Mouse (Mus musculus) hindbrain, embryonic 13.5 days (tissue): ENCODE data around the gene Rasgef1b. TPM values are rescaled to one million over a fixed set of nuclear protein-coding genes. Genes with fewer than 3 reads are reported as not detected.
A peak's percentile ranks its signal among the peaks of the same experiment; 100 is the strongest.

Source experiments
- ATAC-seq: fragments of 200-750 bp; cut with Nextera tagmentation; 2 replicates; pipeline ENCODE4 v1.8.0; 2017; ENCODE audit warnings: moderate TSS enrichment; ENCODE audit not compliant: low FRiP score
- H3K27ac ChIP-seq: fragments of 300-500 bp; sonication (generic); 2 replicates; pipeline ENCODE4 v1.5.1; 2015; ENCODE audit warnings: inconsistent platforms, mild to moderate bottlenecking, moderate library complexity
- H3K27me3 ChIP-seq: fragments of 300-500 bp; sonication (generic); 2 replicates; pipeline ENCODE4 v1.6.1; 2015; ENCODE audit warnings: mild to moderate bottlenecking, inconsistent platforms
- H3K36me3 ChIP-seq: fragments of 300-500 bp; sonication (generic); 2 replicates; pipeline ENCODE4 v1.6.1; 2015; ENCODE audit warnings: mild to moderate bottlenecking, inconsistent platforms
- H3K4me1 ChIP-seq: fragments of 300-500 bp; sonication (generic); replicated peaks from 2 replicates; pipeline ENCODE4 v1.6.1; 2015; ENCODE audit warnings: inconsistent platforms
- H3K4me2 ChIP-seq: fragments of 300-500 bp; sonication (generic); 2 replicates; pipeline ENCODE4 v1.6.1; 2015; ENCODE audit warnings: inconsistent platforms, mild to moderate bottlenecking, moderate library complexity
- H3K4me3 ChIP-seq: fragments of 300-500 bp; sonication (generic); 2 replicates; pipeline ENCODE4 v1.5.1; 2015; ENCODE audit warnings: mild to moderate bottlenecking, inconsistent platforms
- H3K9ac ChIP-seq: fragments of 300-500 bp; sonication (generic); 2 replicates; pipeline ENCODE4 v1.6.1; 2015; ENCODE audit warnings: mild to moderate bottlenecking, inconsistent platforms
- H3K9me3 ChIP-seq: fragments of 300-500 bp; sonication (generic); 2 replicates; pipeline ENCODE4 v1.6.1; 2016; ENCODE audit warnings: inconsistent platforms
- WGBS: fragments of 180-500 bp; shearing (Covaris S2); methylation state at CpG from one replicate; pipeline ENCODE4 v1.1.7; 2015; 5-methylcytosine and 5-hydroxymethylcytosine counted together
- polyA plus RNA-seq: library from polyadenylated mRNA; unstranded; fragments of >200 nt; fragmentation: Nextera tagmentation; extraction: Ambion mirVana; gene quantifications from 2 replicates; pipeline ENCODE4 v1.2.1, GENCODE M21; 2015

Rasgef1b gene
- polyA plus RNA-seq, 1 experiment from 2014 or later, result 61.1 TPM

DNA sequence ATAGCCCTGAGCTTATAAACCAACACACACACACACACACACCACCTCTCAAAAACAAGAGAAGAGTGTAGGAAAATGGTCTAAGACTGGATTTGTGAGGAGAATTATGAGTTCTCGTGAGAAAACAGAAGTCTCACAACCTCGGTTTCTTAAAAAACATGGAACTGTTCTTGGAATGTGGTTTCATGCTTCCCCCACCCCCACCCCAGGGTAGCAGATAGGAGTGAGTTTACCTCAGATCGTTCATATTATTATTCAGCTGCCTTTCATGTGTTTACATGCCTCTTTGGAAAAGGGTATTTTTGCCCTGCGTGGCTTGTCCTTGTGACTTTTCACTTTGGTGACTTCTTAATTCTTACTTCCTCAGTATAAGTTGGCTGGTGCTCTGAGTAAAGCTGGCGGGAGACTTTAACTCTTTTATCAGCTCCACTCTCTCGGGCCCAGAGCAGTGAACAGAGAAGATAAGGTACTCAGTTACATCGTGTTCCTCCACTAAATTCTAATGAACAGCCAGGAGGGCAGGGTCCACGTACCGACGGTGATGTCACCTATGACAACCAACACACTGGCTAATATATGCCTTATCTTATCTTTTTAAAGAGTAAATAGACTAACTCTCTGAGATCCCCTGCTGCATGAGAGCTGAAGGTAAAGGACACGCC is 96.1 kb downstream of the Rasgef1b start:
- Histone ChIP-seq H3K27me3 (no peaks in the 10 kb centered on the region), H3K4me3 (no peak overlapping the region), H3K36me3 (no peaks in the 10 kb centered on the region), H3K4me1 (peaks cover 3% of the 10 kb centered on the region; the same call in 1 of the 2 replicates), H3K9me3 (no peaks in the 10 kb centered on the region), H3K4me2 (no peak overlapping the region), H3K9ac (no peak overlapping the region), H3K27ac (no peak overlapping the region)
- WGBS, result 85% methylated on average over 11 of the region's 11 CpGs
- no peak for ATAC-seq

DNA sequence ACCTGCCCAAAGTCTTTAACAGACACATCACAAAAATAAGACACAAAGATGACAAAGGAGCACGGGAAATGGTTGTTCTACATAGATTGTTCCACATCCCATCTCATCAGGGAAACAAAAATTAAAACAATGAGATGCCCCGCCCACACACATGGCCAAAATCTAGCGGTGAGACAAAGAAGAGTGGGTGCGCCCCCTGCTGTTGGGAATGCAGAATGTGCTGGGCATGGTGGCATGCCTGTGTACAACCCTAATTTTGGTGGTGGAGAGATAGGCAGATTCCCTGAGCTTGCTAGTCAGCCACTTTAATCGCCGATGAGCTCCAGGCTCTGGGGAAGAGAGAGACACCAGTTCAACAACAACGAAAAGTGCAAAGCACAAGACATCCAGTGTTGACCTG is 98.8 kb downstream of the Rasgef1b start:
- Histone ChIP-seq H3K36me3 (no peaks in the 10 kb centered on the region), H3K9me3 (no peaks in the 10 kb centered on the region), H3K27ac (no peak overlapping the region), H3K4me3 (no peak overlapping the region), H3K4me1 (peaks cover 19% of the 10 kb centered on the region), H3K27me3 (no peaks in the 10 kb centered on the region), H3K9ac (no peak overlapping the region), H3K4me2 (no peak overlapping the region)
- 77% methylated on average over 7 of the region's 7 CpGs for WGBS
- ATAC-seq, result no peak

DNA sequence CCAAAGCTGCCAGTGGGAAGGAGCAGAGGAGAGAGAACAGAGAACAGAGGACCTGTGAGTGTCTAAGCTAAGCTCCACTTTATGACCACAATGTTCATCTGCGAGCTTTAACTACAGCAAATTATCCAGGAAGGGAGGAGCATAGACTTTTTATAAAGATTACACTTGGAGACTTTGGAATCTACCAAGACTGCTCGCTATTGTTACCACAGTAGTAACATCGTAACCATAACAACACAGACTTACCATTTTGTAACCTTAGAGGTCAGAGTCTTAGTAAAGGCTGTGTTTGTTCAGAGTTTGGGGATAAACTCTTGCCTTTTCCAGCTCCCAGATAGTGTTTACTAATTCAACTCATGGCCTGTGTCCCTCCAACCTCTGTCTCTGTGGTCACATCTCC is 103.3 kb downstream of the Rasgef1b start:
- Histone ChIP-seq H3K4me3 (no peak overlapping the region), H3K9me3 (no peaks in the 10 kb centered on the region), H3K27ac (no peak overlapping the region), H3K4me2 (no peak overlapping the region), H3K4me1 (peaks cover 19% of the 10 kb centered on the region), H3K9ac (no peak overlapping the region), H3K36me3 (no peaks in the 10 kb centered on the region), H3K27me3 (peaks cover 7% of the 10 kb centered on the region; the same call in 1 of the 2 replicates)
- WGBS, result 66% methylated on average over 3 of the region's 3 CpGs
- no peak for ATAC-seq

DNA sequence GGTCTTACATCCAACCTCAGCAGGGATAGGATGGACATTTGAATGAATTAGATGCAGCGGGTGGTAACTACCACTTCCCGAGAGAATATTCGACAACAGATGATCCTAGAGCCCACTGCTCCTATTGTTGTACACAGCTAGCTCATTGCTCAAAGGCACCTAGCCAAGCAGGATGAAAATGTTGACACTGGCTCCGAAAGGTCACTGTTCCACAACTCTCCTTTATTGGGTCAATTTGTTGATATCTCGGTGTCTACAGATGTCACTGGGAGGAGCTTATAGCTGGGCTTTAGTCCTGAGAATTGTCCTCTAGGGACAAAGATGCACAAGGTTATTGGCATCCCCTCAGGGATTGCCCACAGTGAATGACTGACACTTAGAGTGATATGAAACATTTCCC is 108.1 kb downstream of the Rasgef1b start:
- Histone ChIP-seq H3K27me3 (peaks cover 12% of the 10 kb centered on the region; the same call in 1 of the 2 replicates), H3K4me3 (no peak overlapping the region), H3K27ac (no peak overlapping the region)

DNA sequence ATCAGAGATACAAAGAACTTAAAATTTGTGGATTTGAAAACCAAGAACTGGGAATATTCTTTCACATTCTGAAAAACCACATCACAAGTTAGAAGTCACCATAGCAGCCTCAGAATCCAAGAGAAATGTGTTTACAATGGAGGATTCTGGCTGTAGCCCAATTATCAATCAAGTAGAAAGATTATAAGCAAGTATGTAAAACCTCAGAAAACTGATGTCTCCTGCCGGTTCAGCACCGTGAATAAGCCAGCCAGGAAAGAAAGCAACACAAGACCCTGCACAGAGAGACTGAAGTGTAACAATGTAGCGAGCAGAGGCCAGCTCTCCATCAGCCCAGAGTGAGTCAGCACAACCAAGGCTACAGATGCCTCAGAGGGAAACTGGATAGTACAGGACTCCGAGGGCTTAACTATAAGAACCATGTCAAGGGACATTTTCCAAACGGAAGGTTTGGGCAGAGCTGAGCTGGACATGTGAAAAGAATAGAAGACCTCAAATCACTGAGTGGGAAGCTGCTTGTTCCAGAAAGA is 111.5 kb downstream of the Rasgef1b start:
- Histone ChIP-seq H3K4me3 (no peak overlapping the region), H3K9me3 (no peaks in the 10 kb centered on the region), H3K27me3 (peaks cover 10% of the 10 kb centered on the region; the same call in 1 of the 2 replicates), H3K9ac (no peak overlapping the region), H3K36me3 (no peaks in the 10 kb centered on the region), H3K27ac (no peak overlapping the region), H3K4me1 (peaks cover 20% of the 10 kb centered on the region), H3K4me2 (no peak overlapping the region)
- ATAC-seq, result no peak
- WGBS, result 35% methylated on average over 5 of the region's 5 CpGs

More for the DNA sequence above, 108.1 kb downstream of the Rasgef1b start:
- Histone ChIP-seq H3K4me1 (peaks cover 5% of the 10 kb centered on the region), H3K9me3 (no peaks in the 10 kb centered on the region), H3K4me2 (no peak overlapping the region), H3K9ac (no peak overlapping the region), H3K36me3 (no peaks in the 10 kb centered on the region)
- 83% methylated on average over 5 of the region's 5 CpGs for WGBS
- ATAC-seq, result no peak

DNA sequence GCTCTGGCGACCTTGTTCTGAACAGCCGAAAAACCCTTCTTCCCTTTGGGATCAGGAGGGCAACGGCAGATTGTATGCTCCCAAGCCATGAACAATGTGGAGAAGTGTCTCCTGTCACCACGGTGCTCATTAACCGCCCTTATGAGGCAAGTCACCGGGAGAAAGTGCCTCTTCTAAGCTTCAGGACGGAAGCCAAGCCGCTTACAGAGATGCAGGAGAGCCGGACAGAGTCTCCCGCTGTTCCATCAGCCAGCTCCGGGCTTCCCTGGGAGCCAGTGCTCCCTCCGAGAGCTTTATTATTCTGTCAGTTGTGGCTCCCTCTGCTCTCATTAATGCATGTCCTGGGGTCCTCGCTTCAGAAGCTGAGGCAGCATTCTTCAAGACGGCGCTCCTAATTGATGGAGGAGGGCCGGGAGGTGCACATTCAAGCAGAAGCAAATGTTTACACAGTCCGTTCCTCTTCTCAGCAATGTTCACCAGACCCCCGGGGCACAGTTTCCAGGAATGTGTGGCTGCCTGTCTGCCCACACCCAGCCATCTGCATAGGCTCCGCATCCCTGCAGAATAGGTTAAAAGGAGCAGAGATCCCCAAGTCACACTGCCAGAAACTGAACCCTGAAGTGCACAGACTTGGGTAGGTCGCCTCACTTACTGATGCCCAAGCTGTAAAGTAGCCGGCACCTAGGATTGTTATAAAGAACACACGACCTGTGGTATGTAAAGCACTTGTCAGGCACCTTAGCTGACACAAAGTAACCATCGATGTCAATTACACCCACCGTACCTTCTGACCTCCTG is 115.3 kb downstream of the Rasgef1b start:
- peak overlapping the region; percentile 81 for H3K27ac ChIP-seq
- no peaks in the 10 kb centered on the region for H3K9me3 ChIP-seq
- peak overlapping the region; percentile 57 for H3K4me2 ChIP-seq
- H3K36me3 ChIP-seq, result no peaks in the 10 kb centered on the region
- peak overlapping the region; percentile 29 for H3K4me3 ChIP-seq
- peak; percentile 76 for ATAC-seq
- H3K4me1 ChIP-seq, result peaks cover 20% of the 10 kb centered on the region
- peaks cover 27% of the 10 kb centered on the region for H3K27me3 ChIP-seq
- WGBS, result 1% methylated on average over 24 of the region's 24 CpGs
- peak overlapping the region; percentile 61 for H3K9ac ChIP-seq

DNA sequence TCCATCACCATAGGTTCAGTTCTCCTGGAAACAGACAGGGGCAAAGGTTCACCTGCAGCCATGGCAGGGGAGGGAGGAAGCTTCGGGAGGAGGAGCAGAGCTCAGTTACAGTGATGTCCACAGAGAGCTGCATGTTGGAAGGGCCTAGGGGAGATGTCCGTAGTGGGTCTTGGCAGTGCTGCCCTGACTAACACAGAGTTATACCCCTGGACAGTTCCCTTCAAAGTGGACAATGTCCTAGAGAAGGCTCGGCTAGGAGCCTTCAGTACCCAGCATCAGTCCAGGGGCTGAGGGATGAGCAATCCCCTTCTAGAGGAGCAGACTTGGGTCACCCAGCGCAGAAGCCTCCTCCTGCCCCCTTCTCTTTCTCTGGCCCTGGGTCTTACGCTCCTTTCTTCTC is 121.3 kb downstream of the Rasgef1b start:
- no peak overlapping the region for H3K4me3 ChIP-seq
- H3K4me2 ChIP-seq, result no peak overlapping the region
- H3K36me3 ChIP-seq, result no peaks in the 10 kb centered on the region
- peaks cover 18% of the 10 kb centered on the region for H3K4me1 ChIP-seq
- WGBS, result 77% methylated on average over 5 of the region's 5 CpGs
- H3K9ac ChIP-seq, result no peak overlapping the region
- H3K27me3 ChIP-seq, result peaks cover 17% of the 10 kb centered on the region
- H3K9me3 ChIP-seq, result no peaks in the 10 kb centered on the region
- no peak overlapping the region for H3K27ac ChIP-seq
- no peak for ATAC-seq

DNA sequence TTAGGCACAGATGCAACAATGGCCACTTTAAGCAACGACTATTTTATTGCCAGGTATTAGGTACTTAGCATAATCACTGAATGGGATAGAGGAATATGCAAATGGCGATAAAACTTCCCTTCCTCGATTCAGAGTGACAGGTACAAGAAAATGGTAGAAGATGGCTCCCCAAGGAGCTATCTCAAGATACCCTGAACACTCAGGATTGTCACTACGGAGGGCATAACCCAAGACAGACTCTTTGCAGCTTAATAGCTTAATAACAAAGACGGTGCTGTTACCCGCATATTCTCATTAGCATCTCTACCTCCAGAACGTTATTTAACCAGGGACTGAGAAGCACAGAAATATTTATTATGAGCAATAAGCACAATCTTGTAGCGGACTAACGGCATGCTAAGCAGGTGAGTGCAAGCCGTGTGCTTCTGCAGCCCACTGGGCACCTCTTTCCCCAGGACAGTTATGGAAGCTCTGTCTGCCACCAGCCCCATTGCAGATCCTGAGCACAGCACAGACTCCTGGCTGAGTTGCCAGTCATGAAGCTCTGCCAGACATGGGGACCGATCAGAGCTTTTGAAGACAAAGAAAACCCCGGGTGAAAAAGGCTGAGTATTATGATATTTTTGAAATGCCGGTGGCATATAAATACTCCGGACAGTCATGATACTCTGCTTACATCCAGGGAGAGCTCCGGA is 122.6 kb downstream of the Rasgef1b start:
- Histone ChIP-seq H3K27ac (peak overlapping the region; percentile 9; the same call in 1 of the 2 replicates), H3K4me1 (peaks cover 18% of the 10 kb centered on the region), H3K9ac (no peak overlapping the region), H3K4me3 (no peak overlapping the region), H3K9me3 (no peaks in the 10 kb centered on the region), H3K36me3 (no peaks in the 10 kb centered on the region), H3K27me3 (peaks cover 16% of the 10 kb centered on the region), H3K4me2 (no peak overlapping the region)
- 72% methylated on average over 15 of the region's 15 CpGs for whole genome bisulfite sequencing
- ATAC-seq, result no peak

DNA sequence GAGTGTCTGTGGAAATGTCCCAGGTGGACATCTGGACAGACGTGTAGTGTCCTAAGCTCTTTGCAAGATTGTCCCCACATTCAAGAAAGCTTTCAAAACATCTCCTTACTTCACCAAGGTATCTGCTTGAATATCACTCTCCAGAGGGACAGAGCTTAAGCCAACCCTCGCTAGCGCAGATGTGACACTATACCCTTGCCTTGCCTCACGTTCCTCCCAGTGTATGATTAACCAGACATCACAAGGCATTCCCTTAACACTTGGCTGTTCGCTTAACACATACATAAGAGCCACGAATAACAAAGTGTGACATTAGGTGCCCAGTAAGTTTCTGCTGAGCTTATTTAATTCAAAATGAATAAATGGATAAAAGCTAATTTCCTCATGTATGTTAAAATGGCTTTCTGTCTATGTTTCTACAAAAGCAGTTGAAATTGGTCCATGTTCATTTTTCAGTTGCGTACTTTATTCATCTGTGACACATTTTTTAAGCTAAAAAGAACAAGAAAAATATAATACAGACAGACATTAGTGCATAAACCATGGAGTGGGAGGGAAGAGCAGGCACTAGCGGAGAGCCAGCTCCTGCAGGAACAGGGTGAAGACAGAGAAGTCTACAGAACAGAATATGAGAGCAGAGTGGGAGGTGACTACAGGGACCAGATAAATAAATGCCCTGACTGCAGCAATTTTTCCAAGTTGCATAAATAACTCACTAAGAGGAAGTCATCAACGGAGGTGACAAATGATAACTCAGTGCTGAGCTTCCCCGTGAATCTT is 126.4 kb downstream of the Rasgef1b start:
- Histone ChIP-seq H3K9ac (no peak overlapping the region), H3K4me2 (no peak overlapping the region), H3K27ac (no peak overlapping the region), H3K4me1 (peaks cover 43% of the 10 kb centered on the region), H3K36me3 (no peaks in the 10 kb centered on the region), H3K27me3 (peaks cover 4% of the 10 kb centered on the region; the same call in 1 of the 2 replicates), H3K4me3 (no peak overlapping the region), H3K9me3 (no peaks in the 10 kb centered on the region)
- 62% methylated on average over 10 of the region's 10 CpGs for WGBS
- no peak for ATAC-seq

DNA sequence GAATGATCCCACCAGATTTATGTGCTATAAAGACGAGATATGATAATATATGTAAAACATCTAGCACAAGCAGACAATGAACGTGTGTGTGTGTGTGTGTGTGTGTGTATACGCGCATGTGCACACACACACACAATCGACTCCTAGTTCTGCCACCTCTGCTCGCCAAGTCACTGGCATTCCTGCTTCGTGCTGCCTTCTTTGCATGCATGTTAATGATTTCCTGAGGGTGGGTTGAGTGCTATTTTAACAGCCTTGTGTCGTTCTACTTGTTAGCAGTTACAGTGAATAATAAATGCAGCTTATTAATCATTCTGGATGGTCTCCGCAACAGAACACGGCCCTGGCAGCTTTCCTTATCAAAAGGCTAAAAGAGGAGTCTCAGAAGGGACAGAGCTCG is 129.5 kb downstream of the Rasgef1b start:
- H3K27ac ChIP-seq, result peak overlapping the region; percentile 49
- no peak for ATAC-seq
- 0 out of 2 replicates have a peak overlapping the region, but pooled peaks have one; percentile 0 for H3K4me2 ChIP-seq
- H3K4me1 ChIP-seq, result peaks cover 35% of the 10 kb centered on the region
- 40% methylated on average over 11 of the region's 11 CpGs for WGBS
- H3K36me3 ChIP-seq, result no peaks in the 10 kb centered on the region
- no peaks in the 10 kb centered on the region for H3K9me3 ChIP-seq
- H3K9ac ChIP-seq, result no peak overlapping the region
- peaks cover 4% of the 10 kb centered on the region; the same call in 1 of the 2 replicates for H3K27me3 ChIP-seq
- no peak overlapping the region for H3K4me3 ChIP-seq

DNA sequence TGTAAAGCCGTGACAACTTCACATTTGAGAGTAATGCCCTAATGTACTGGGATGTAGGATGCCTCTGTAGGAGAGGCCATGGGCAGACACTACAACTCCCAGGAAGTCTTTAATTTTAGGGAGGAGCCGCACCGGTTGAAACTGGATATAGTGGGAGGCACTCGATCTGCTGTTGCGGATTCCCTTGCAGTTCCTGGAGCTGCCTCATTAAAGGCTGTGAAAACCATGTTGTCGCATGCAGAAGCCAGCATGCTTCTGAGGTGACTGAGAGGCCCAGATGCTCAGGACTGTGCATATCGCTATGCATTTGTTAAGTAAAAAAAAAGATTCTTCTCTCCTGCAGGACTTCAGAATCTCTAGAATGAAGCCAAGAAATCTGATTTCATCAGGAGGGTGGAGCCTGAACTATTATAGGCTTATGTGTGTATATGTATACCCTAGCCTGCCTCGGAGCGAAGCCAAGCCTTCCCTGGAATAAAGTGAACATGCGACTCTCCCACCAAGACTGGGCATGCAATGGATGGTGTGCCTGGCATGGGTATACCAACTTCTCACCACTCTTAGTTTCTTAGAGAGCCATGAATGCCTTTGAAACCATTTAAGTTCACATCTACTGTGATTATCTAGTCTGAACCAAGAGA is 130.3 kb downstream of the Rasgef1b start:
- WGBS, result 56% methylated on average over 10 of the region's 10 CpGs
- H3K4me2 ChIP-seq, result no peak overlapping the region
- no peaks in the 10 kb centered on the region; the same call in 1 of the 2 replicates for H3K36me3 ChIP-seq
- H3K27ac ChIP-seq, result peak overlapping the region; percentile 77
- H3K9ac ChIP-seq, result 0 out of 2 replicates have a peak overlapping the region, but pooled peaks have one; percentile 24
- H3K4me1 ChIP-seq, result peaks cover 33% of the 10 kb centered on the region
- ATAC-seq, result peak; percentile 32; the same call in 1 of the 2 replicates
- no peaks in the 10 kb centered on the region; the same call in 1 of the 2 replicates for H3K9me3 ChIP-seq
- H3K27me3 ChIP-seq, result peaks cover 4% of the 10 kb centered on the region; the same call in 1 of the 2 replicates
- H3K4me3 ChIP-seq, result no peak overlapping the region
